Mouse (Mus musculus) heart, embryonic 13.5 days (tissue): ENCODE data around the gene Pigv. TPM values are rescaled to one million over a fixed set of nuclear protein-coding genes. Genes with fewer than 3 reads are reported as not detected.
"Not testable (repeated sequence)": the region's sequence is repeated elsewhere in the genome, so short reads cannot be mapped to it uniquely, and the experiment has no call there.

ENCODE experiments used
- ATAC-seq: fragments of 200-750 bp; cut with Nextera tagmentation; 2 replicates; pipeline ENCODE4 v1.8.0; 2017; ENCODE audit warnings: moderate TSS enrichment; ENCODE audit not compliant: insufficient number of reproducible peaks, low FRiP score, low TSS enrichment; ENCODE audit errors: extremely low read depth
- H3K27ac ChIP-seq: fragments of 300-500 bp; sonication (generic); replicated peaks from 2 replicates; pipeline ENCODE4 v1.5.1; 2015; ENCODE audit warnings: moderate library complexity, mild to moderate bottlenecking, inconsistent platforms
- H3K27me3 ChIP-seq: fragments of 300-500 bp; sonication (generic); replicated peaks from 2 replicates; pipeline ENCODE4 v1.6.1; 2015; ENCODE audit warnings: mild to moderate bottlenecking, inconsistent platforms
- H3K36me3 ChIP-seq: fragments of 300-500 bp; sonication (generic); 2 replicates; pipeline ENCODE4 v1.6.1; 2015; ENCODE audit warnings: mild to moderate bottlenecking, inconsistent platforms
- H3K4me1 ChIP-seq: fragments of 300-500 bp; sonication (generic); 2 replicates; pipeline ENCODE4 v1.6.1; 2015; ENCODE audit warnings: inconsistent platforms
- H3K4me2 ChIP-seq: fragments of 300-500 bp; sonication (generic); 2 replicates; pipeline ENCODE4 v1.6.1; 2015; ENCODE audit warnings: inconsistent platforms, mild to moderate bottlenecking, moderate library complexity
- H3K4me3 ChIP-seq: fragments of 300-500 bp; sonication (generic); 2 replicates; pipeline ENCODE4 v1.5.1; 2015; ENCODE audit warnings: moderate library complexity, mild to moderate bottlenecking, inconsistent platforms
- H3K9ac ChIP-seq: fragments of 300-500 bp; sonication (generic); 2 replicates; pipeline ENCODE4 v1.6.1; 2015; ENCODE audit warnings: inconsistent platforms, mild to moderate bottlenecking, moderate library complexity
- H3K9me3 ChIP-seq: fragments of 300-500 bp; sonication (generic); 2 replicates; pipeline ENCODE4 v1.6.1; 2016; ENCODE audit warnings: inconsistent platforms
- WGBS: fragments of 180-500 bp; shearing (Covaris S2); methylation state at CpG from one replicate; pipeline ENCODE4 v1.1.7; 2015; ENCODE audit warnings: mixed read lengths; 5-methylcytosine and 5-hydroxymethylcytosine counted together
- polyA plus RNA-seq: library from polyadenylated mRNA; unstranded; fragments of >200 nt; fragmentation: Nextera tagmentation; extraction: Ambion mirVana; gene quantifications from 2 replicates; pipeline ENCODE4 v1.2.1, GENCODE M21; 2015

The Pigv gene
- polyA plus RNA-seq, 1 experiment from 2014 or later = 12.8 TPM

- no peak overlapping the region for H3K27ac ChIP-seq
- H3K4me1 ChIP-seq = peaks cover 30% of the 10 kb centered on the region
- 59% methylated on average over 5 of the region's 5 CpGs for WGBS
- no peak overlapping the region for H3K4me2 ChIP-seq
- no peaks in the 10 kb centered on the region for H3K27me3 ChIP-seq
- no peak overlapping the region for H3K9ac ChIP-seq
- no peak for ATAC-seq
- no peaks in the 10 kb centered on the region for H3K9me3 ChIP-seq
- H3K4me3 ChIP-seq = no peak overlapping the region
- H3K36me3 ChIP-seq = peaks cover 16% of the 10 kb centered on the region
Measured at GRCm38 (mm10) chr4:133657829-133658458, 14.5 kb downstream of the Pigv start.

GRCm38 (mm10) chr4:133656997-133657396 is 15.4 kb downstream of the Pigv start:
- H3K9ac ChIP-seq = no peak overlapping the region
- H3K4me3 ChIP-seq = no peak overlapping the region
- no peaks in the 10 kb centered on the region for H3K9me3 ChIP-seq
- H3K4me1 ChIP-seq = peaks cover 28% of the 10 kb centered on the region
- H3K27ac ChIP-seq = no peak overlapping the region
- H3K27me3 ChIP-seq = no peaks in the 10 kb centered on the region
- peaks cover 10% of the 10 kb centered on the region for H3K36me3 ChIP-seq
- no peak for ATAC-seq
- H3K4me2 ChIP-seq = no peak overlapping the region
- 22% methylated on average over 4 of the region's 4 CpGs for WGBS

- WGBS = 56% methylated on average over 4 of the region's 4 CpGs
- Histone ChIP-seq H3K4me3 (no peak overlapping the region), H3K27me3 (no peaks in the 10 kb centered on the region), H3K4me1 (peaks cover 26% of the 10 kb centered on the region), H3K27ac (no peak overlapping the region), H3K4me2 (no peak overlapping the region), H3K36me3 (peaks cover 3% of the 10 kb centered on the region; the same call in 1 of the 2 replicates), H3K9ac (no peak overlapping the region), H3K9me3 (no peaks in the 10 kb centered on the region)
- no peak for ATAC-seq
Measured at GRCm38 (mm10) chr4:133656294-133656693, 16.2 kb downstream of the Pigv start.

GRCm38 (mm10) chr4:133654070-133654469 is 18.4 kb downstream of the Pigv start:
- ATAC-seq, H3K4me2 ChIP-seq, H3K4me1 ChIP-seq, H3K9me3 ChIP-seq, H3K4me3 ChIP-seq, H3K9ac ChIP-seq, H3K36me3 ChIP-seq, H3K27ac ChIP-seq, H3K27me3 ChIP-seq: not testable (repeated sequence)
- WGBS = 87% methylated on average over 5 of the region's 5 CpGs

- 74% methylated on average over 10 of the region's 10 CpGs for WGBS
- no peak overlapping the region for H3K9ac ChIP-seq
- H3K9me3 ChIP-seq = no peaks in the 10 kb centered on the region
- no peak overlapping the region for H3K4me3 ChIP-seq
- no peaks in the 10 kb centered on the region for H3K36me3 ChIP-seq
- H3K4me2 ChIP-seq = no peak overlapping the region
- ATAC-seq = no peak
- peaks cover 4% of the 10 kb centered on the region for H3K4me1 ChIP-seq
- H3K27ac ChIP-seq = no peak overlapping the region
- H3K27me3 ChIP-seq = no peaks in the 10 kb centered on the region
Measured at GRCm38 (mm10) chr4:133652746-133653145, 19.7 kb downstream of the Pigv start.

GRCm38 (mm10) chr4:133651986-133652385 is 20.5 kb downstream of the Pigv start:
- Histone ChIP-seq H3K4me2 (no peak overlapping the region), H3K9me3 (no peaks in the 10 kb centered on the region), H3K4me1 (peaks cover 4% of the 10 kb centered on the region), H3K4me3 (no peak overlapping the region), H3K27ac (no peak overlapping the region), H3K36me3 (no peaks in the 10 kb centered on the region), H3K9ac (no peak overlapping the region), H3K27me3 (no peaks in the 10 kb centered on the region)
- ATAC-seq = no peak
- WGBS = 60% methylated on average over 4 of the region's 4 CpGs

- Histone ChIP-seq H3K4me2 (no peak overlapping the region), H3K36me3 (no peaks in the 10 kb centered on the region), H3K9me3 (no peaks in the 10 kb centered on the region), H3K9ac (0 out of 2 replicates have a peak overlapping the region, but pooled peaks have one; percentile 7), H3K4me1 (peaks cover 4% of the 10 kb centered on the region), H3K27ac (no peak overlapping the region), H3K27me3 (no peaks in the 10 kb centered on the region), H3K4me3 (no peak overlapping the region)
- WGBS = 48% methylated on average over 10 of the region's 10 CpGs
- no peak for ATAC-seq
Measured at GRCm38 (mm10) chr4:133651445-133651844, 21.0 kb downstream of the Pigv start.

GRCm38 (mm10) chr4:133649989-133650699 is 22.3 kb downstream of the Pigv start, which contains the start of gene Zdhhc18:
Gene Zdhhc18, minus strand, starts transcription at chr4:133650154.
- H3K9me3 ChIP-seq = no peaks in the 10 kb centered on the region; the same call in 1 of the 2 replicates
- peak within 1 kb of the TSS; percentile 40 for H3K4me3 ChIP-seq
- H3K4me2 ChIP-seq = peak within 1 kb of the TSS; percentile 57
- peaks cover 4% of the 10 kb centered on the region for H3K4me1 ChIP-seq
- H3K36me3 ChIP-seq = no peaks in the 10 kb centered on the region
- no peaks in the 10 kb centered on the region; the same call in 1 of the 2 replicates for H3K27me3 ChIP-seq
- H3K27ac ChIP-seq = no peak within 1 kb of the TSS; the same call in 1 of the 2 replicates
- no peak for ATAC-seq
- peak within 1 kb of the TSS; percentile 63; the same call in 1 of the 2 replicates for H3K9ac ChIP-seq
- WGBS = 34% methylated on average over 7 of the region's 7 CpGs

- not testable (repeated sequence) for ATAC-seq, H3K27ac ChIP-seq, H3K27me3 ChIP-seq, H3K36me3 ChIP-seq, H3K9me3 ChIP-seq, H3K4me1 ChIP-seq
- H3K9ac ChIP-seq = peak overlapping the region; percentile 63; the same call in 1 of the 2 replicates
- 78% methylated on average over 5 of the region's 5 CpGs for WGBS
- peak overlapping the region; percentile 40 for H3K4me3 ChIP-seq
- peak overlapping the region; percentile 57 for H3K4me2 ChIP-seq
Measured at GRCm38 (mm10) chr4:133649464-133649863, 23.0 kb downstream of the Pigv start.

- no peak overlapping the region for H3K4me3 ChIP-seq
- H3K9me3 ChIP-seq = peaks cover 13% of the 10 kb centered on the region; the same call in 1 of the 2 replicates
- no peak overlapping the region for H3K27ac ChIP-seq
- no peak overlapping the region for H3K9ac ChIP-seq
- no peaks in the 10 kb centered on the region; the same call in 1 of the 2 replicates for H3K27me3 ChIP-seq
- ATAC-seq = no peak
- H3K4me1 ChIP-seq = peaks cover 8% of the 10 kb centered on the region; the same call in 1 of the 2 replicates
- WGBS = 35% methylated on average over 21 of the region's 21 CpGs
- peak overlapping the region; percentile 27; the same call in 1 of the 2 replicates for H3K4me2 ChIP-seq
- no peaks in the 10 kb centered on the region for H3K36me3 ChIP-seq
Measured at GRCm38 (mm10) chr4:133645680-133646079, 26.8 kb downstream of the Pigv start.

GRCm38 (mm10) chr4:133645195-133645594 is 27.3 kb downstream of the Pigv start:
- Histone ChIP-seq H3K4me3 (no peak overlapping the region), H3K4me1 (peaks cover 8% of the 10 kb centered on the region; the same call in 1 of the 2 replicates), H3K36me3 (no peaks in the 10 kb centered on the region), H3K27ac (no peak overlapping the region), H3K9ac (no peak overlapping the region), H3K4me2 (no peak overlapping the region), H3K9me3 (peaks cover 13% of the 10 kb centered on the region; the same call in 1 of the 2 replicates), H3K27me3 (no peaks in the 10 kb centered on the region; the same call in 1 of the 2 replicates)
- WGBS = 79% methylated on average over 3 of the region's 3 CpGs
- no peak for ATAC-seq
